Mouse (Mus musculus): Measurements from ENCODE around the gene Ap1m2. TPM values are rescaled to one million over a fixed set of nuclear protein-coding genes. Genes with fewer than 3 reads are reported as not detected.

Gene Ap1m2
- 2.0 to 3.0 TPM (median 2.6 TPM) in 4 replicates for total RNA-seq (2023)

DNA sequence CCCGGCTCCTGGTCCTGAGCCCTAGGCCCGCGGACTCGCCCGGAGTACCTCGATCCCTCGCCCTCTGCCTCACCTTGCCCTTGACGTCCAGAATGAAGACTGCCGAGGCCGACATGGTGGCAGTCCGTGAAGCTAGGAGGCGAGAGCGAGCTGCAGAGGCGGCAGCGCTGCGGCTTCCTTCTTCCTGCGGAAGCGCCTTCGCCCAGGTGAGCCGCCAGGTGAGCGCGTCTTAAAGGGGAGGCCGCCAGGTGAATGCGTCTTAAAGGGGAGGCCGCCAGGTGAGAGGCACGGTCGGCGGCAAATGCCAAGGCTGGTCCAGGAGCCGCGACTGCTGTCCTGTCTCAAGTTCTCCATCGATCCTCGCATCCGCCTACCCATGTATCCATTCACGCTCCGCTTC lies at the start of gene Ap1m2:
TSS of gene Ap1m2 (minus strand) at position 204 of the 400 bp plus-strand sequence.

GRCm38 (mm10) chr9:21320619-21321512 lies 8.7 kb upstream of the Ap1m2 start, which contains the start of gene Slc44a2:
Gene Slc44a2, plus strand, starts transcription at chr9:21320698.

GRCm38 (mm10) chr9:21291022-21291787 lies 20.9 kb downstream of the Ap1m2 start, which contains the start of gene Cdkn2d:
Gene Cdkn2d, minus strand, starts transcription at chr9:21291407.

GRCm38 (mm10) chr9:21287571-21288402 lies 24.4 kb downstream of the Ap1m2 start, which contains the start of gene Kri1:
Gene Kri1, minus strand, starts transcription at chr9:21287969.

GRCm38 (mm10) chr9:21265000-21265561 lies 47.1 kb downstream of the Ap1m2 start, which contains the start of gene Atg4d:
Gene Atg4d, plus strand, starts transcription at chr9:21265293.

DNA sequence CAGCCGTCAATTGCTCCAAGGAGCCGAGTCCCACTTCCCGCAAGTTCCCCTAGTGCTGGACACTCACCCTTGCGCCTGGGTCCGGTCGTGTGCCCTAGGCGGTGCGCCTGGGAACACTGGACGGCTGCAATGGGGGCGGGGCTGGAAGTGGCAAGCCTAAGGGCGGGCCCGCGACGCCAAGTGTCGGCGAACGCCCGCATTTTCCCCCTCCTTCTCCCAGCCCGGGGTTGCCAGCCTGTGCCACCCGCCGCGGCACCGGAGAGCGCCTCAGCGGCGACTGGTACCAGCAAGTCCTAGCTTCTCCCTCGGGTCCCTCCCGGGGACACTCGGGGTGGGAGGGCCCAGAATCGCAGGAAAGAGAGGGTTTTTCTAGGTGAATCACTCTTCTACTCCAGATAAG lies 63.8 kb downstream of the Ap1m2 start, which contains the start of gene S1pr5:
TSS of gene S1pr5 (minus strand) at position 118 of the 400 bp plus-strand sequence.

Other genes starting within 250 kb of the Ap1m2 start
- gene Zglp1, start 245.2 kb downstream of the Ap1m2 start, total RNA-seq (2023), result not detected in 4 replicates
- gene Gm49373, start 239.2 kb downstream of the Ap1m2 start, total RNA-seq (2023), result 1.3 to 1.9 TPM (median 1.6 TPM) in 4 replicates
- 20.9 to 28.2 TPM (median 25.9 TPM) in 4 replicates for gene Fdx1l, start 238.7 kb downstream of the Ap1m2 start, total RNA-seq (2023)
- gene Gm38431, start 220.3 kb downstream of the Ap1m2 start, total RNA-seq (2023), result 9.4 to 13.1 TPM (median 9.8 TPM) in 4 replicates
- gene Raver1, start 220.3 kb downstream of the Ap1m2 start, total RNA-seq (2023), result 111 to 115 TPM (median 113 TPM) in 4 replicates
- gene Tyk2, start 181.1 kb downstream of the Ap1m2 start, total RNA-seq (2023), result 46.8 to 61.2 TPM (median 51.4 TPM) in 4 replicates
- gene Cdc37, start 162.4 kb downstream of the Ap1m2 start, total RNA-seq (2023), result 108 to 117 TPM (median 111 TPM) in 4 replicates
- gene Pde4a, start 146.6 kb downstream of the Ap1m2 start, total RNA-seq (2023), result 7.8 to 10.5 TPM (median 8.8 TPM) in 4 replicates
- gene Keap1, start 73.0 kb downstream of the Ap1m2 start, total RNA-seq (2023), result 25.0 to 32.1 TPM (median 29.5 TPM) in 4 replicates
- gene S1pr5, start 63.9 kb downstream of the Ap1m2 start, total RNA-seq (2023), result 0.24 to 0.36 TPM (median 0.28 TPM) in 3 of 4 replicates, not detected in the other
- 48.2 to 54.2 TPM (median 52.1 TPM) in 4 replicates for gene Atg4d, start 47.0 kb downstream of the Ap1m2 start, total RNA-seq (2023)
- gene Kri1, start 24.4 kb downstream of the Ap1m2 start, total RNA-seq (2023), result 113 to 143 TPM (median 134 TPM) in 4 replicates
- 24.3 to 26.8 TPM (median 25.0 TPM) in 4 replicates for gene Cdkn2d, start 20.9 kb downstream of the Ap1m2 start, total RNA-seq (2023)
- 311 to 326 TPM (median 324 TPM) in 4 replicates for gene Slc44a2, start 8.4 kb upstream of the Ap1m2 start, total RNA-seq (2023)
- gene Ilf3, start 55.5 kb upstream of the Ap1m2 start, total RNA-seq (2023), result 160 to 186 TPM (median 180 TPM) in 4 replicates
- gene Qtrt1, start 99.5 kb upstream of the Ap1m2 start, total RNA-seq (2023), result 70.2 to 88.5 TPM (median 84.2 TPM) in 4 replicates
- 230 to 250 TPM (median 233 TPM) in 4 replicates for gene Dnm2, start 112.6 kb upstream of the Ap1m2 start, total RNA-seq (2023)
- gene Tmed1, start 197.9 kb upstream of the Ap1m2 start, total RNA-seq (2023), result 5.0 to 9.0 TPM (median 6.9 TPM) in 4 replicates
- 130 to 141 TPM (median 136 TPM) in 4 replicates for gene AB124611, start 213.8 kb upstream of the Ap1m2 start, total RNA-seq (2023)
- gene Carm1, start 234.6 kb upstream of the Ap1m2 start, total RNA-seq (2023), result 70.8 to 80.6 TPM (median 74.9 TPM) in 4 replicates

Measured in B cell, adult 62 days (primary cell).